Mouse (Mus musculus) testis, adult 2 months (tissue): ENCODE results near the gene Golga7b.

Experiments used
- CTCF ChIP-seq: fragments of 200-500 bp; IDR thresholded peaks from 2 replicates; pipeline ENCODE4 v1.5.1; 2012; ENCODE audit warnings: low read depth, mild to moderate bottlenecking, inconsistent platforms, low read length, moderate library complexity; ENCODE audit not compliant: control insufficient read depth, insufficient read depth, insufficient replicate concordance
- POLR2A ChIP-seq: fragments of 200-500 bp; IDR thresholded peaks from 2 replicates; pipeline ENCODE4 v1.6.1; 2012; ENCODE audit warnings: low read depth, mild to moderate bottlenecking, inconsistent platforms, low read length, moderate library complexity; ENCODE audit not compliant: control insufficient read depth

DNA sequence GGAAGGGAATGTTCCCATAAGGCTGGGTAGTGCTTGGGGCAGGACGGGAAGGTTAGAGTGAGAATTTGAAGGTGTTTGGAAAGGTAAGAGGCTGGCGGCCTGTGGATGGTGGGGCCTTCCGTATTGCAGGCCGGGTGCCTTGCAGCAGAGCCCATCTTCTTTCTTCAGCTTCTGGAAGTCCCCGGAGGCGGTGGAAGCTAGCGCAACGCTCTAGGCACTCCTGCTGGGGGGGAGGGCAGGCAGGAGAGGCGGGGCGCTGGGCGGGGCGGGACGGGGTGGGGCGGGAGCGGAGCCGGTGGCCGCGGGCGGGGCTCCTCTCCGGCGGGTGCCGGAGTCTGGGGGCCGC, 8.0 kb downstream of the Golga7b start:
- TF ChIP-seq POLR2A (no peak), CTCF (no peak)
